Mouse (Mus musculus) hindlimb bud, embryonic 11.5 days (tissue): Measurements from ENCODE around the gene Man1a2.

Experiments used
- DNase-seq: peaks from one replicate; pipeline ENCODE4 v3.0.0-alpha.2; 2012; ENCODE audit warnings: low read depth, low spot score; ENCODE audit errors: extremely low spot score

Gene Man1a2

DNA sequence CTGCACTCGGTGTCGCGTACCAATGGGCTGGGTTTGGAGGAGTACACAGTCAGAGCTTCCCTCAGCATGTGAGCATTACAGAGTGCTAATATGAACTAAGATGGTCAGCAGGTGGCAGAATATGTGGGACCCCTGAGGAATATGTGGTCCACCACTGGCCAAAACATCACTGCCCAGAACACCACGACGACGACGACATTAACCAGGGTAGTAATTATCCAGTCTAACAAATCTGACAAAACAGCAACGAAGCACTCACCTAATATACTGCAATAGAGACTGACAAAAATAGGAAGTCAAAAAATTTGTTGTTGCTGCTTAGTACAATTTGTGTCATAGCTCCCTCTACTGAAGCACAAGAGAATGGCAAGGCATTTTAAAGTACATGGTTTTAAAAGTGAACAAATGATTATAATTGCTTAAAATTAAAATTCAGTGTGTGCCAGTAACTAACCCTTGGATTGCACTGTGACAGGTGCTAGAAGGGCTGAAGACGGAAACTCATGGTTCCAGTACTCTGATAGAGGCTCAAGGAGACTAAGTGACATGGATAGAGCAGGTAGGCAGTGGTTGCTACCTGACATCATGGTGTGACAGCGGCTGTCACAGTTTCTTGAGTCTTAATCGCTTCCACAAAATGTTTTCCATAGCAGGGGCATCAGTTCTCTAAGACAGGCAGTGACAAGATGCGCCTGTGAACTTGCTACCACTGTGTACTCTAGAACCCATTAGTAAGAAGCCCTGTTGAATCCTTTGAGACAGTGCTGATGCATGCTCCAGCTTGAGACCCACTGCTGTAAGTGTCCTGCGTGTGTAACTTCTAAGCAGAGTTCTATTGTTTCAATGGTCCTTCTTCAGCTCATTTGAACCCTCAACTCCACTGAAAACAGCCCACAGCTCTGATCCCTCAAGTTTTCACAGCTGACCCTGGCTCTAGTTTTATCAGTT lies 116.6 kb downstream of the Man1a2 start:
- peak; percentile 8 for DNase-seq

DNA sequence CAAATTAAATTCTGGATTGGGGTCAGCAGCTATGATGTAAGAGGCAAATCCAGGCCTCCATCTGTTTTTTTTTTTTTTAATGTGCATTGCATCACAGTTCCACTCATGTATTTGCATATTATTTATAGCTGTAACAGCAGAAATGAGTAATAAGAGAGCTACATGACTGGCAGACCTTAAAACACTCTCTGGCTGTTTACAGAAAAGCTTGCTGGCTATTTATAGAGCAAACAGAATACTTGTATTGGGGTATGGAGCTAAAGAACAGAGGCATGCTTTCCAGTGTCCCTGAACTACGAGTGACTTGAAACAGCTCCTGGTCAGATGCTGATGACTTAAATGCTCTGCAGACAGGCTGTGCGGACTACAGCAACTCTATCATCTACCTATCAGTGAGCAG lies 121.7 kb downstream of the Man1a2 start:
- no peak for DNase-seq

DNA sequence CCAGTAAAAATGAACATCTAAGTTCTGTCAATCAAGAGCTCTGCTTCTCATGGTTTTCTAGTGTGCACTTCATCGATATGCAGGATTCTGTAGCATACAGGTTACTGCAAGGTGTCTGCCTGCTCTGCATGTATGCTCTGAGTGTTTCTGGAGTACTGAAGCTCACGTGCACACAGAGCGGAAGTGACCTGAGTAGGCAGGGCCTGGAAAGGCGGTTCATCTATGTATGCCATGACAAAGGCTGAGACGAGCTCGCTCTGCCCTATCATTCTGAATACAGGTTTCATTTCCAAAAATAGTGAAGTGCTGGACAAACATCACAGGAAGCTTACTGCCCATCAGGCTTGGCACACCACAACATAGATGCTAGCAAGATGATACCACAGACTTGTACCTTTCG lies 122.8 kb downstream of the Man1a2 start:
- DNase-seq = no peak

DNA sequence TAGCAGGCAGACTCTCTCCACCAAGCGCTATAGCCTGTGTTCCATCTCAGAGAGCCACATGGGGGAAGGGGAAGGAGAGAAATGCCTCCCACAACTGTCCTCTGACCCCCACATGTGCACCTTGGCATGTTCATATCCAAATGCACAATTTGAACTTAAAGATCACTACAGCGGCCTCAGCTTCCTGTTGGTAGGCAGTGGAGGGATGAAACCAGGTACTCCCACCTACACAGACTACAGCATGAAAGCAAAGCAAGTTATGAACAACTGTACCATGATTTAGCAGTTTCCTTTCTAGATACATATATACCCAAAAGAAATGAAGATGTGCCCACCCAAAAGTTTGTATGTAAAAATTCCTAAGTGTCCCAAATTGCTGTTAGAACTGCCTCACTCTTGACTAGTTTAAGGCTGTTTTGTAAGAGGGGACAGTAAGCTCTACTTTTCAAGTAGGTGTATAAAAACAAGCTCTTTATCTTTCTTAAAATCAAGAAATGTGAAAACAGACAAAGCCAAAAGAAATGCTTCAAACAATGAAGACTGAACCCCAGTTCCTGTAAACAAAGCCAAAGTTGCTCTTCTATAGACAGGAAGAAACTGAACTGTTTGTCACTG lies 123.6 kb downstream of the Man1a2 start:
- no peak for DNase-seq

DNA sequence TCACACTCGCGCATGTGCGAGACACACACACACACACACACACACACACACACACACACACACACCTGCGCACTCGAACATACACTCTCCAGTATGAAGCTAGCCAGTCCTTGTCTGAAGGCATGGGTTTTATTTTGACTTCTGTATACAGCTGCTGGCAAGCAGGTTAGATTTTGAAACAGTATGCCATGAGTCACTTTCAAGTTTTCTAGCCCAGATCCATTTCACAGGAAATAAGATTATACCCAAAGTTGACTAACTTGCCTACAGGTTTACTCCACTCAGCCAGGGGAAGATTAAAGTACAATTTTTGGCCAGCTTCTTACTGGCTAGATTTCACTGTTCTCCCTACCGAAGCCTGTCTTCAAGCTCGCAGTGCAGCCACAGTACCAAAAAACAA lies 125.9 kb downstream of the Man1a2 start:
- no peak for DNase-seq

DNA sequence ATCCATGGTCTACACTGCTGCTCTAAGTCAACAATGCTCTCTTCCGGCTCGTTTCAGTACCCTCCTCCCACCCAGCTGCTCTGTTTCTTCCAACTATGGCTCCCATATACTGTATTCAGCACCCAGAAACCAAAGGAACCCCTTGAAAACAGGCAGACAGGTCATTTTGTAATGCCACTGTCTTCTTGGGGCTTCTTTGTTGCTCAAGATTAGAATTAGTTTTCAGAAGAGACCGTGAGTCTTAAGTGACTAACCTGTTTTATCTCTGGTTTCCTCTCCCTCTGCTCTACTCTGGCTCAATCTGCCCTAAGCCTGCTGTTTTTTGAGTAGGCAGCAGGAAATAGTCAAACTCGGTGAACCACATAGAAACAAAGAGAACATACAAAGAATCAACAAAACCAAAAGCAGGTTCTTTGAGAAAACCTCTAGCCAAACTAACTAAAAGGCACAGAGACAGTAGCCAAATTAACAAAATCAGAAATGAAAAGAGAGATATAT lies 127.0 kb downstream of the Man1a2 start:
- no peak for DNase-seq

DNA sequence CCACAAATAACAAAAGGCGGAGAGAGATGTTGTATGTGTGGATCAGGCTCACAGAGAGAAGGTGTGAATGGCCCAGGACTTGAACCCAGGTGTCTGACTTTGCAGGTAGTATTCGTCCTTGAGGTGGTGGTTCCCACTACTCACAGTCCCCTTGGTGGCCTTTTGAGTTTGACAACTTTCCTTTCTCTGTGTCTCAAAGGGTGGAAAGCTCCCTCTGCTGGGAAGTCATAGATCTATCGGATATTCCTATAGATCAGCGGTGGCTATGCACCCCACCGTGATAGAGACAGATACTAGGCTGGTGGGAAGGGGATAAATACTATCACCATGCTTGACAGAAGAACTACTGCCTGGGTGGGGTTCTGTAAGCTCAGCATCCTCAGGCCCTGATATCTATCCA lies 130.5 kb downstream of the Man1a2 start:
- no peak for DNase-seq

DNA sequence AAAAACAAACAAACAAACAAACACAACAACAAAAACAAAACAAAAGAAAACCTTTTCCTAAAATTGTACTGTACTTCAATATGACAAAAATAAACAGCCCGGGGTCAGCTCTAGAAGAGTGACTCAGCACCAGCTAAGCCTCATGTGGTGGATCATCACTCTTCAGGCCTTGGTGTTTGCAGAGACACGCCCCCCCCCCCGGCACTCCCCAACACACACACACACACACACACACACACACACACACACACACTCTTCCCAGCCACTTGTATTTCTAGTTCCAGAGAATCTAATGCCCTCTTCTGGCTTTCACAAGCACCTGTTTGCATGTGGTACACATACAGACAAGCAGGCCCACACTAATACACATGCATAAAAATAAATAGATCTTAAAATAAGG lies 133.1 kb downstream of the Man1a2 start:
- DNase-seq = no peak

DNA sequence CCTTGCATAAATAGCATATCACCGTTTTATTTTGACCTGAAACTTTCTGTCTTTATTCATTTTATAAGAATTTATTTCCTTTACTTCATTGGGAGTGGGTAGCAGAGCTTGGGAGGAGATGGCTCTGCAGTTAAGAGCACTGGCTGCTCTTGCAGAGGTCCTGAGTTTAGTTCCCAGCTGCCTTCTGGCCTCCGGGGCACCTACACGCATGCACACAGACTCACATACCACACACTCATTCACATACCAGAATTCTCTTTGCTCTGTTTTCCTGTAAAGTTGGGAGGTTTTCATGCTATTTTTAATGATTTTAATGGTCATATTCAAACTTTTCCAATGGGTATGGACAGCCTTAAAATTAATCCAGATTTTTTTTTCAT lies 137.4 kb downstream of the Man1a2 start:
- no peak for DNase-seq

DNA sequence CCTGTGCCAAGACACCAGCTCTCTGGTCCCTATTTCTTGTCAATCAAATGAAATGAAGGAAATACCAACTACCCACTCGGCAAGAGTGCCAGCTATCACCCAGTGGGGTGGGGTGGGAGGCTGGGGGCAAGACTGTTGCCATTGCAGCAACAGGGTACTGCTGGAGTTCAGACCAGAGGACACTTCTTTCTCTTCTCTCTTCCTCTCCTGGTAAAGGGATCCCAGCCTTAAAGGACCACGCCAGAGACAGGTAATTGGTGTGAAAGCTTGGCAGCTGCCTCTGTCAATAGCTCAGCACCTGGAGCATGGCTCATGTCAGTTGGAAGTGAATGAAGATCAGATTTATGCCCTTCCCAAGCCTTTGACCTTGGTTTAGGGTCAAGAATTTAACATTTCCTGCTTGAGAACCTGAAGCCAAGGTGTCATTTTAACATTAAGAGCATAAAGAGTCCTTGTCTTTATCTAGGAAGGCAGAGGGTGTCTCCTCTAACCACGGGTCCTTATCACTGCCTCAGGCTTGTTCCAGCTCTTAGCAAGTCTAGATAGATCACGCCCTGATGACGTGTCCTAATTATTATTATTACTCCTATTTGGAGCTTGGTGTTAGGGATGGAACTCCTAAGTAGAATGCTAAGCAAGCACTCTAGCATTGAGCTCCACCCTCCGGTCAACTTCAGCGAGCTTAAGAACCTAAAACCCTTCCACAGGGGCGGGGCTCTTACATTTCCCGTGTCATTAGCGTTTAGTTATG lies 138.0 kb downstream of the Man1a2 start:
- no peak for DNase-seq

DNA sequence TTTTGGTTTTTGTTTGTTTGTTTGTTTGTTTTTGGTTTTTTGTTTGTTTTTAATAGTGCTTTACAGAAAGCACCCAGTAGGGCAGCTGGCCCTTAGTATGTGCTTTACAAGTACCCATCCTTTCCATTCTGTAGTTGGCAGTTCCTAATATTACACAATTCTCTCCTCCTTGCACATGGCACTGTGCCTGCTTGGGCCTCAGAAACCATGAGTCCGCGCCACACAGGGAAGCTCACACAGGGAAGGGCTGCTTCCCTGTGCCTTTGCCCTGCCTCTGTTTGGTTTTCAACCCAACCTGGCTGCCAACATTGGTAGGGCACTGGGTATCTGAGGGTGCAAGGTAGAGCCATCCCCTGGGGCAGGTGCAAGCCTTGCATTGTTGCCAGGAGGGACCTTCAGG lies 148.6 kb downstream of the Man1a2 start:
- DNase-seq = no peak

DNA sequence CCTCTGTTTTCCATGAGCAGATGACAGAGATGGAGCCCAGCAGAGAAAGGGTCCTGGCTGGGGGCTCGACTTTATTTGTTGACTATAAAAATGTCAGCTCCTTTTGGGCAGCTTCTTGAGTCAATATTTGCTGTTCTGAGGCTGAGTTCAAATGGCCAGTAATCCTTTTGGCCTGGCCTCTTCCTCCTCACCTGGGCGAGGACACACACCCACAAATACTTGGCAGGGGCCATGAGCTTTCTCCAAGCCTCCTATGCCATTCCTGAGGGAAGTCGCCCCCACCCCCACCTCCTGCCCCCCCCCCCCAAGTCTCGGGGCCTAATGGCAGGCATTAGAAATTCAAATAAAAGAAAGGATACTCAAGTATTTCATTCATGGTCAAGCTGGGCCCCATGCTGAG lies 149.4 kb downstream of the Man1a2 start:
- DNase-seq = no peak

DNA sequence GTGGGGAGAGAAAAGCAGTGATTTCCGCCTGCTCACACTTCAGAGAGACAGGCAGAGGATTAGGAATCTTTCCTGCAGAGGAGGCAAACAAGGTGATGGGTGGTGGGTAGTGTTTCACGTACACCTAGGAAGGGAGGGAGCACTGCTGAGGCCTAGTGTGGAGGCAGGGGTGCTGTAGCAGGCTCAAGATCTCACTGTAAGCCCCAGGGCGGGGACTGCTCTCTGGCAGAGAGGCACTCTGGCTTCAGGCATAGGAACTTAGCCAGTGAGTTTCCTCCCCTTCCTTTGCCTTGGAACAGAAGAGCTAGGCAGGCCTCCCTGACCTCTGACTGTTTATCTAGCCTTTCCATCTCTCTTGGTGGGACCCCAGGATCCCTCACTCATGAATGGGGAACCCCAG lies 150.0 kb downstream of the Man1a2 start:
- no peak for DNase-seq

DNA sequence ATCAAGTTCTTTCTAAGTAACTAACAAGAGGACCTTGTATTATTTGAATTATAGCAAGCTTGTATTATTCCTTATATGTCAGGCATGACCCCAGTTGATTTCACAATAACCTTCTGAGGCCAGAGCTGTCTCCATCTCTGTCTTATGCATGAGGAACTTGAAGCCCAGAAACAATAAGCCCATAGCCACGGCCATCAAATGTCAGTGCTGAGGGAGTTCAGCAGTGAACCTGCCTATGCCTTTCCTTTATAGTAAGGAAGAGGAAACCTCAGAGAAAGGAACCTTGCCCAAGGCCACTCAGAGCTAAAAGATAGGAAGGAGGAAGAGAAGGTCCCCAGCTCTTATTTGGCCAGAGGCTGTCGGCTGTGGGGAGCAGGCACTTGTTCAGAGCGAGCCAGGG lies 150.9 kb downstream of the Man1a2 start:
- no peak for DNase-seq

DNA sequence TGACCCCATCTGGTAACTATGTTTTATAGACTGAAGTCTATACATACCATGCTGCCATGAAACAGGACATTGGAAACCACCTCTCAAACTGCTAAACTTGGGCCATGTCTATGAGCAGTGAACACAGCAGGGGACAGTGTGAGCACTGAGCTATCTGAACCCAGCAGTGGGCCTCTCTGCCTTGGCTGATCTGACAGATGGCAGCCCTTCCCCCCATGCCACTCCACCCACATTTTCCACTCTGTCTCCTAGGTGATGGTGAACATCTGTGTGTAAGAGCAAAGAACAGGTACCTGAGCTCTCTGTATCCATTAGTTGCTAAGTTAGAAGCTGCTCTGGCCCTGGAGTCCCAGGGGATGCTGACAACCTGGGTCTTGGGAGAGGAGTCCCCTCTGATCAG lies 151.9 kb downstream of the Man1a2 start:
- no peak for DNase-seq

DNA sequence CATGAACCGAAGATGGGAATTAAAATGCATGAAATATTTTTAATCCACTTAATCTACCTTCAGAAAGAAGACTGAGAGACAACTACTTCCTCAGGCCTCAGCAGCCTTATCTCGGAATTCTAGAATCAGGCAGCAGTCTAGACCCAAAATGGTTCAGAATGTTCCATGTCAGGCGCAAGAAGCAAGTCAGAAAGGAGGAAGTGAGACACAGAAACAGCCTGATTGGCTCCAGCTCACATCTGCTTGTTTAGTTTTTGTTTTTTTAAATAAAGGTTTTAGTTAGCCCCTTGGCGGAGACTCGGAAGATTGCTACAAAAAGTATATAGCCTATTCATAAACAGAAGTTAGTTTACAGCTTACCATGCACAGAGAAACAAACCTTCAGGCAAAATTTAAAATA lies 154.4 kb downstream of the Man1a2 start:
- DNase-seq = no peak

DNA sequence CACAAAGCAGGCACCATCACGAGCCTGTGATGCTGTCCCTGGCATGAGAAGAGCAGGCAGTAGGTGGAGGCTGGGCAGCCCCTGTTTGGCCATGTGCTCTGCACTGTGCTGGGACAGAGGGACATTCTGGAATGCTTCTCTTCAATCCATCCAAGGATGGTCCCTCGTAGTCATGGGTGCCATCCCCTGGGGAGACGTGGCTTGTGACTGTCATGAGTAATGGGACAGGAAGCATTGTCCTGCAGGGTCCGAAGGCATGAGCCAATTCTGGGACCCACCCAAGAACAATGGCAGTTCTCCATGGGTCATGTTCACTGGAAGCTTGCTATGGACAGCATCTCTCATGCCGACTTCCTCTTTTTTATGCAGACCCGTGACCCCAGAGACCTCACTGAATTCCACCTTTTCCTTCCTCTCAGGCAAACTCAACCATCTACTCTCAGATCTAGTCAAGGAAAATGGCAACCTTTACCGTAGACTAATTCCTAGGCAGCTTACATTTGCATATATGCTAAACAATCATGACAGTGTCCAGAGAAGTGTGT lies 155.0 kb downstream of the Man1a2 start:
- DNase-seq = no peak

DNA sequence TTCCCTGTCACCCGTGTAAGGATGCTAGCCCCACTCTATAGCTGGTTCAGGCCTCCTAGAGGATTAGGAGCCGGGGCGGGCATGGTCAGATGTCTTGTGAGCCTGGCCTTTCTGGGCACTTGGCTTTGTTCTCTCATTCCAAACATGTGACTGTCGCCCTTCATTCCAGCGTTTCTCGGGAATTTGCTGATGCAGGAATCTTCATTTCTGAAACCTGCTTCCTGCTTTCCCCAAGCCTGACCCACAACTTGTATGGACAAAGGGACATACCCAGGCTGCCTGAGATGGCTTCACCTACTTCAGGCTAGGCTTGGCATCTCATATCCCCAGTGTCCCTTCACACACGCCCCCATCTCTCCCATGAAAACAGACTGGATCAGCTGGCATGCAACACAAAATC lies 162.6 kb downstream of the Man1a2 start:
- no peak for DNase-seq

DNA sequence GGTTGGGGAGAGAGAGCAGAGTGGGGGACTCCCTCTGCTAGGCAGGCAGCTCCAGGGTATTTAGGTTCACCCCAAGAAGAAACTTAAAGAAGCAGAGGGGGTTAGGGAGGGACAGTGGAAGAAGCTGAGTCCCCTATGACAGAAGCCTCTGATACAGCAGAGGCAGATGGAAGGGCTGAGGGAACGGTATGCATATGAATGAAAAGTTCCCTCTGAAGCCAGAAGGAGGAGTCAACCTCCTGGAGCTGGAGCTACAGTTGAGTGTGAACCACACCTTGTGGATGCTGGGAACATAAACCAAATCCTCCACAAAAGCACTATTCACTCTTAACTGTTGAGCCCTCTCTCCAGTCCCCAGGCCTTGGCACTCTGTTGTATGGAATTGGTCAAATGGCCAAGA lies 163.7 kb downstream of the Man1a2 start:
- DNase-seq = no peak

DNA sequence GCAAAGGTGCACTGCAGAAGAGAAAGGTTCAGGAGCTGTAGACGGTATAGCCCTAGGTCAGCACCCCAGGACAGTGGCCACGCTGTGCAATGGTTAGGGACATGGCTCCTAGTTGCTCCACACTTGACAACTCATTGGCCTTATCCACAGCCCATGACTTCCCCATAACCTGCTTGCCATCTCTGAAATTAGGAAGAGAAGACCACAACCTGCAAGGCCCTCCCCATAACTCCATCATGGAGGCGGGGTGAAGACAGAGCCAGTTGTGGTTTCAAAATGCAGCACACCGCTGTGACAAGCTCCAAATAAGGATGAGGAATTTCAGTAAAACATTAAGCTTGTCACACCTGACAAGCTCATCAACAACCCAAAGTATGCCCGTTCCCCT lies 169.6 kb downstream of the Man1a2 start:
- no peak for DNase-seq

DNA sequence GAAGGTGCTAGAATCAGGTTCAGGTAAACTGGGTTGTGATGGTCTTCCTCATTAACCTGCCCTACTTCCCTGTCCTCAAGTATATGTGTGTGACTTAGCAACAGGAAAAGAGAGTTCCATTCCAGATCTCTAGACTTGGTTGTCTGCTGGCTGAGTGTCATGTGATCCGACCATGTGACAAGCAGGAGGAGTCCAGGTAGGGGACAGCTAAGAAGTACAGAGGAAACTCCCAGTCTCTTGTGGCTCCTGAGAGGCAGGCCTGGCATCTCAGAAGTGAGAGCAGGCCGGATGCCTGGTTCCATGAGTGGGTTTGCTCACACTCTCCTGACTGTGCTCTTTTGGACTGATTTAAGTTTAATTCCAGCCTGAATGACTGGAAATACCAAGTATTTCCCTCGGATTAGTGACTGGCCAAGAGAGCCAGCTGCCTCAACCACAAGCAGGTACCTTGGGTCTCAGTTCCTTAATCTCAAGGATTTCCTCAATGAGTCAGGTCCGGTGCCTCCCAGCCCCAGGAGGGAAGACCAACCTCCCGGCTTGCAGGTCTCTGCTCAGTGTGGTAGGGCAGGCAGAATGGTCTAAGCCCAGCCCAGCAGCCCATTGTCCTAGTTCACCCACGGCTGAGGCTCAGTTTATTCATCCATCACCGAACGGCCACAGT lies 170.1 kb downstream of the Man1a2 start:
- DNase-seq = no peak
